Mouse (Mus musculus) forebrain, embryonic 14.5 days (tissue): ENCODE measurements around the gene Slc29a1. TPM values are rescaled to one million over a fixed set of nuclear protein-coding genes. Genes with fewer than 3 reads are reported as not detected.

Experiments used
- ATAC-seq: fragments of 200-750 bp; cut with Nextera tagmentation; 2 replicates; pipeline ENCODE4 v1.8.0; 2017; ENCODE audit warnings: mild to moderate bottlenecking, moderate library complexity
- DNase-seq: peaks from one replicate; pipeline ENCODE4 v3.0.0-alpha.2; 2015; ENCODE audit warnings: low spot score
- H3K27ac ChIP-seq: fragments of 300-500 bp; sonication (generic); 2 replicates; pipeline ENCODE4 v1.5.1; 2014; ENCODE audit warnings: low read depth, mild to moderate bottlenecking, control low read depth, low read length, moderate library complexity
- H3K27me3 ChIP-seq: fragments of 300-500 bp; sonication (generic); replicated peaks from 2 replicates; pipeline ENCODE4 v1.6.1; 2014; ENCODE audit warnings: low read length, control low read depth, mixed read lengths; ENCODE audit not compliant: control insufficient read depth, insufficient read depth
- H3K36me3 ChIP-seq: fragments of 300-500 bp; sonication (generic); 2 replicates; pipeline ENCODE4 v1.6.1; 2014; ENCODE audit warnings: low read length, control low read depth; ENCODE audit not compliant: control insufficient read depth, insufficient read depth
- H3K4me1 ChIP-seq: fragments of 300-500 bp; sonication (generic); 2 replicates; pipeline ENCODE4 v1.6.1; 2014; ENCODE audit warnings: antibody characterized with exemption, low read length, control low read depth; ENCODE audit not compliant: control insufficient read depth, insufficient read depth
- H3K4me2 ChIP-seq: fragments of 300-500 bp; sonication (generic); 2 replicates; pipeline ENCODE4 v1.6.1; 2014; ENCODE audit warnings: mild to moderate bottlenecking, control low read depth, low read length
- H3K4me3 ChIP-seq: fragments of 300-500 bp; sonication (generic); 2 replicates; pipeline ENCODE4 v1.5.1; 2014; ENCODE audit warnings: low read depth, low read length, control low read depth
- H3K9ac ChIP-seq: fragments of 300-500 bp; sonication (generic); 2 replicates; pipeline ENCODE4 v1.6.1; 2014; ENCODE audit warnings: mild to moderate bottlenecking, low read length, control low read depth, moderate library complexity
- H3K9me3 ChIP-seq: fragments of 300-500 bp; sonication (generic); replicated peaks from 2 replicates; pipeline ENCODE4 v1.6.1; 2016; ENCODE audit warnings: low read length, control low read depth, mixed read lengths; ENCODE audit not compliant: control insufficient read depth
- WGBS: fragments of 180-500 bp; shearing (Covaris S2); extraction: QIAGEN DNeasy Blood & Tissue Kit; methylation state at CpG from one replicate; pipeline ENCODE4 v1.1.7; 2014; 5-methylcytosine and 5-hydroxymethylcytosine counted together
- polyA plus RNA-seq: library from polyadenylated mRNA; unstranded; fragments of >200 nt; fragmentation: Nextera tagmentation; extraction: Ambion mirVana; gene quantifications from 2 replicates; pipeline ENCODE4 v1.2.1, GENCODE M21; 2014

Slc29a1 gene
- 53.0 and 60.9 TPM in 2 replicates for polyA plus RNA-seq

- Histone ChIP-seq H3K4me1 (peaks cover 13% of the 10 kb centered on the region; the same call in 1 of the 2 replicates), H3K27ac (no peak within 1 kb of the TSS), H3K27me3 (peaks cover 28% of the 10 kb centered on the region), H3K9me3 (no peaks in the 10 kb centered on the region), H3K4me3 (peak within 1 kb of the TSS; percentile 24), H3K36me3 (no peaks in the 10 kb centered on the region), H3K4me2 (peak within 1 kb of the TSS; percentile 55), H3K9ac (peak within 1 kb of the TSS; percentile 48)
- ATAC-seq (no peak), DNase-seq (peak; percentile 37)
- 17% methylated on average over 32 of the region's 32 CpGs for WGBS
Observed at GRCm38 (mm10) chr17:45599446-45600242, at the start of gene Slc29a1. Gene Slc29a1 (minus strand): TSS chr17:45599606.

- no peaks in the 10 kb centered on the region for H3K36me3 ChIP-seq
- DNase-seq, result no peak
- no peak overlapping the region for H3K4me3 ChIP-seq
- ATAC-seq, result no peak
- H3K27me3 ChIP-seq, result no peaks in the 10 kb centered on the region
- no peak overlapping the region for H3K27ac ChIP-seq
- 89% methylated on average over 4 of the region's 4 CpGs for WGBS
- H3K9me3 ChIP-seq, result no peaks in the 10 kb centered on the region
- no peak overlapping the region for H3K4me2 ChIP-seq
- H3K9ac ChIP-seq, result no peak overlapping the region
- no peaks in the 10 kb centered on the region for H3K4me1 ChIP-seq
Observed at GRCm38 (mm10) chr17:45644185-45644584, 44.8 kb upstream of the Slc29a1 start.

- no peak overlapping the region; the same call in 1 of the 2 replicates for H3K9ac ChIP-seq
- no peak overlapping the region for H3K4me3 ChIP-seq
- H3K27me3 ChIP-seq, result no peaks in the 10 kb centered on the region
- WGBS, result 23% methylated on average over 12 of the region's 12 CpGs
- no peak overlapping the region for H3K4me2 ChIP-seq
- H3K27ac ChIP-seq, result no peak overlapping the region
- no peaks in the 10 kb centered on the region for H3K4me1 ChIP-seq
- ATAC-seq (peak; percentile 34; the same call in 1 of the 2 replicates), DNase-seq (peak; percentile 79)
- H3K9me3 ChIP-seq, result no peaks in the 10 kb centered on the region
- H3K36me3 ChIP-seq, result no peaks in the 10 kb centered on the region
Observed at GRCm38 (mm10) chr17:45642701-45643100, 43.3 kb upstream of the Slc29a1 start.

- Histone ChIP-seq H3K4me3 (no peak overlapping the region), H3K4me2 (no peak overlapping the region), H3K36me3 (no peaks in the 10 kb centered on the region), H3K27me3 (no peaks in the 10 kb centered on the region), H3K4me1 (no peaks in the 10 kb centered on the region), H3K27ac (no peak overlapping the region), H3K9me3 (no peaks in the 10 kb centered on the region), H3K9ac (no peak overlapping the region)
- DNase-seq, result no peak
- no peak for ATAC-seq
- WGBS, result 90% methylated on average over 8 of the region's 8 CpGs
Observed at GRCm38 (mm10) chr17:45641981-45642380, 42.6 kb upstream of the Slc29a1 start.

GRCm38 (mm10) chr17:45638596-45639295, 39.3 kb upstream of the Slc29a1 start:
- no peak for ATAC-seq
- DNase-seq, result no peak

GRCm38 (mm10) chr17:45634033-45634432, 34.6 kb upstream of the Slc29a1 start:
- no peak overlapping the region for H3K4me3 ChIP-seq
- DNase-seq, result no peak
- H3K27me3 ChIP-seq, result no peaks in the 10 kb centered on the region
- H3K9ac ChIP-seq, result no peak overlapping the region
- WGBS, result 79% methylated on average over 5 of the region's 5 CpGs
- H3K4me2 ChIP-seq, result no peak overlapping the region
- H3K4me1 ChIP-seq, result 0 out of 2 replicates have a peak, but pooled peaks cover 7% of the 10 kb centered on the region
- ATAC-seq, result no peak
- H3K27ac ChIP-seq, result no peak overlapping the region
- no peaks in the 10 kb centered on the region for H3K36me3 ChIP-seq
- no peaks in the 10 kb centered on the region for H3K9me3 ChIP-seq

More at GRCm38 (mm10) chr17:45638596-45639295, 39.3 kb upstream of the Slc29a1 start:
- H3K27ac ChIP-seq, result no peak overlapping the region
- no peaks in the 10 kb centered on the region for H3K9me3 ChIP-seq
- no peak overlapping the region for H3K4me3 ChIP-seq
- H3K9ac ChIP-seq, result no peak overlapping the region
- no peaks in the 10 kb centered on the region for H3K36me3 ChIP-seq
- 80% methylated on average over 16 of the region's 16 CpGs for WGBS
- H3K4me2 ChIP-seq, result no peak overlapping the region
- H3K27me3 ChIP-seq, result no peaks in the 10 kb centered on the region
- no peaks in the 10 kb centered on the region for H3K4me1 ChIP-seq

- Histone ChIP-seq H3K27ac (no peak overlapping the region), H3K9ac (no peak overlapping the region), H3K27me3 (no peaks in the 10 kb centered on the region), H3K36me3 (no peaks in the 10 kb centered on the region), H3K9me3 (no peaks in the 10 kb centered on the region), H3K4me1 (0 out of 2 replicates have a peak, but pooled peaks cover 7% of the 10 kb centered on the region), H3K4me3 (no peak overlapping the region), H3K4me2 (no peak overlapping the region)
- no peak for DNase-seq
- 74% methylated on average over 6 of the region's 6 CpGs for WGBS
- no peak for ATAC-seq
Observed at GRCm38 (mm10) chr17:45631940-45632339, 32.5 kb upstream of the Slc29a1 start.

GRCm38 (mm10) chr17:45630992-45631391, 31.6 kb upstream of the Slc29a1 start:
- ATAC-seq (0 out of 2 replicates have a peak, but pooled peaks have one; percentile 3), DNase-seq (no peak)
- H3K9me3 ChIP-seq, result no peaks in the 10 kb centered on the region
- no peak overlapping the region for H3K27ac ChIP-seq
- H3K4me3 ChIP-seq, result no peak overlapping the region
- H3K4me1 ChIP-seq, result 0 out of 2 replicates have a peak, but pooled peaks cover 7% of the 10 kb centered on the region
- H3K36me3 ChIP-seq, result no peaks in the 10 kb centered on the region
- H3K4me2 ChIP-seq, result peak overlapping the region; percentile 70
- WGBS, result 63% methylated on average over 3 of the region's 3 CpGs
- H3K9ac ChIP-seq, result no peak overlapping the region
- no peaks in the 10 kb centered on the region; the same call in 1 of the 2 replicates for H3K27me3 ChIP-seq
